Mouse (Mus musculus): ENCODE measurements at regions not wholly inside any gene's neighbourhood (a gene's known extent, or its start where the extent isn't known, plus 50 kb on each side); places are given as distances from the start of the nearest gene placed in this dataset.
A peak's percentile ranks its signal among the peaks of the same experiment; 100 is the strongest.

DNA sequence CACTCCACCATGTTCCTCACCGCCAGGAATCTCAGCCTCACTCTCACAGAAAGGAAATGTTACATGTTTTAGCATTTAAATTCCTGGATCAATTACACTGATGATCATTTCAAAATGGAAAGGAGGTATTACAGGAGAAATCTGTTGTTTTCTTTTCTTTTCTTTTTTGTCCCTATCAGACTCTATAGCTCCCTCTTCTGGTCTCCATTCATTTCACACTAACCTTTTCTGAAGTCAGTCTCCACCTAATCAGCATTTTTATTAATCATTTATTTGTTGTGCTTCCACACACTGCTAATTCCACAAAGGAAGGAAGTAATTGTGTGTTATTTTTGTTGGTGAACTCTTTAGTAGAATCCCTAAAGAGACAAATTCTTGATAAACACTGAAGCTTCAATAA is 130.5 kb upstream of the Car10 start:
- no peak for DNase-seq

DNA sequence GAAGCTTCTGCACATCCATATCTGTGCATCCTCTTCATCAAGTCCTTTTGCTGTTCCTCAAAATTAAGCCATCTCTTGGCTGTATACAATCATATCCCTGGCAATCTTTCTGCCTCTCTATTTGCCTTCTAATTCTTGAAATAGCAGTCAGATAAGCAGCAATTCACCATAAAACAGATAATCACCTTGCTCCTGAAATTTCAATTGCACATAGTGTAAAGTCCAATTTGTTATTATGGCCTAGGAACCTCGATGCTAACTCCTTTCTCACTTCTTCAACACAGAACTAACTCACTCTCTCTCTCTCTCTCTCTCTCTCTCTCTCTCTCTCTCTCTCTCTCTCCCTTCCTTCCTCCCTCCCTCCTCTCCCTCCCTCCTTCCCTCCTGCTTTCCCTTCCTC is 98.2 kb upstream of the Car10 start:
- no peak for DNase-seq

DNA sequence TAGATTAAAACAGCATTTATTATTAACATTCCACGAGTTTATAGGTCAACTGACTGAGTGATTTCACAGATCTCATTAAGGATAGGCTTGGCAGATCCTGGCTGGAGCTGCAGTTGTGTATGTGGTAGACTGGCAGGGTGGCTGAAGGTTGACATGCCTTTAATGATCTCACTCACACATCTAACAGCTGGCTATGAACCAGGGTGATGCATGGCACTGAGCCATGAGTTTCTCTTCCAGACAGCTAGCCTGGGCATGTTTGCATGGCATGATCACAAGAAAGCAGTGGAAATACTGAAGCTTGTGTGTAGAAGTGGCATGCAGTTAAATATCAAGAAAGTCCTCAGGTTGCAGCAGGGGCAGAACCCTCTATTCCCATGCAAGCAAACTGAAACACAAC is 91.8 kb upstream of the Car10 start:
- DNase-seq = no peak

DNA sequence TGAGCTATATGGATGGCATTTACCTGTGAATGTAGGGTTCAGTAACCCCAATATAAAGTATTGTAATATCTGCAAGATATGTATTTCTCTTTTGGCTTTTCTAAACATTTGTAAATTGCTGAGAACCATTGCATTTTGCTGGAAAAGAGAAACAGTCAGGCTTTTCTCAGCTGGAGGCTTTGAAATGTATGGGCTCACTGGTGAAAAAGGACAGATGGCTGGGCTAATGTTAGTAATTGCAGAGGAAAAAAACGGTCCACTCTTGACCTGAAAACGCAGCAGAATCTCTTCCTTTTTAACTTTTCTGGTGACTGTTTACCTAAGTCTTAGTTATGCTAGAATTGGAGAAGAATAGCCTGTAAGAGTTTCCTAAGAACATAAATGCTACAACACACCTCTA is 71.8 kb upstream of the Car10 start:
- peak in 1 of 2 experiments; percentile 19 for DNase-seq

DNA sequence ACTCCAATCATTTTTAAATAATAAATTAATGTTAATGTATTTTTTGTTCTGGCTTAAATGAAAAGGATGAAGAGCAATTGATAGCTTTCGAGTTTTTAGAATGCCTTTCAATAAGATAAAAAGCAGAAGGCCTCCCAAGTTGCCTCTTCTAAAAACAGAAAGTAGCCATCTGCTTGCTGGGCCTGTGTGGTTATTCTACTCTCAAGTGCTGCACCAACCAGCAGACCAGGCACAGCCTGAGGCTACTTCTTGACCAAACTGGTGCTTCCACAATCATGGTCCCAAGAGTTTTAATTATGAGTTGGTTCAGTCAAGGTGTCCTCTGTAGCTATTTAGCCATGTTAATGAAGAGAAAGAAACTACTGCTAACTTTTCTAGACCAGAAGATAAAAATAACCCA is 62.3 kb upstream of the Car10 start:
- no peak for DNase-seq

DNA sequence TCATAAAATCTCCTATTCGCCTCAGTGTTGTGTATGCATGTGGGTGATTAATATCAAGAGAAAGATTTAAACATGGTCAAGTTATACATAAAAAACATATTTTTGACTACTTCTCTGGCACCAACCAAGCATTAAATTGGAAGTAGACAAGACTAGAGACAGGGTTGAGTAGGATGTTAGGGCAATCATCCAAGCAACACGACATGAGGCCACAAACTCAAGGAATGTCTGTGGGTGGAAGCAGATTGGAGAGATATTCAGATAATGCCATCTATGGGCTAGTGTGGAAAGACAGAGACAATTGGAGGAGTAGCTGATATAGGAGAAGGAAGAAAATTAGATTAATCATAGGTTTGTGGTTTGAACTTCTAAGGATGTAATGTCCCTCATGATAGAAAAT is 60.0 kb upstream of the Car10 start:
- no peak for DNase-seq

DNA sequence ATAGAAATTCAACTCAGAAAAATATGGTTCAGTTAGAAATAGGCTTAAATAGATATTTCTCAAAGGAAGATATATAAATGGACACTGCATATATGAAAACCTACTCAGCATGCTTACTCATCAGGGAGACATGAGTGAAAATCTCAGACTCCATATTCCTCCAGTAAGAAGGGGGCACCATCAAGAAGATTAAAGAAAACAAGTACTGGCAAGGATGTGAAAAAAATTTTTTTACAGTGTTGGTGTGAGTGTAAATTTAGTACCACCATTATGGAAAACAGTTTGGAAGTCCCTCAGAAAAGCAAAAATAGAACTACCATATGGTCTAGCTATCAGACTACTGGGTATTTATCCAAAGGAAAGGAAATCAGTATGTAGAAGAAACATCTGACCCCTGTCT is 58.5 kb upstream of the Car10 start:
- no peak for DNase-seq

DNA sequence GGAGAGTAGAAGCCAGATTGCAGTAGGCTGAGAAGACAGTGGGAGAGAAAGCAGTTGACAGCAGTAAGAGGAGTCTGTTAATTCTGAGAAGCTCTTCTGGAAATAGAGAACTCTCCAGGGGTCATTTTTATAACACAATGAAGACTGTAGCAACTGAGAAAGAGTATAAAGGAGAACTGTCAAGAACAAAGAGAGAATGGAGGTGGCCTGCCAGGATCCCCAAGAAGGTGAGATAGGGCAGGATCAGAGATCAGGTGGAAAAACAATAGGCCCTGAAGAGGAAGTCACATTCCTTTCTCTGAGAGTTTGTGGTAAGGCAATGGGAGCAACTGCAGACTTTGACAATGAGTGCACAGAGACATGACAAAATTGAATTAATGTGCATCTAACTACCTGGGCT is 57.0 kb upstream of the Car10 start:
- DNase-seq = no peak

DNA sequence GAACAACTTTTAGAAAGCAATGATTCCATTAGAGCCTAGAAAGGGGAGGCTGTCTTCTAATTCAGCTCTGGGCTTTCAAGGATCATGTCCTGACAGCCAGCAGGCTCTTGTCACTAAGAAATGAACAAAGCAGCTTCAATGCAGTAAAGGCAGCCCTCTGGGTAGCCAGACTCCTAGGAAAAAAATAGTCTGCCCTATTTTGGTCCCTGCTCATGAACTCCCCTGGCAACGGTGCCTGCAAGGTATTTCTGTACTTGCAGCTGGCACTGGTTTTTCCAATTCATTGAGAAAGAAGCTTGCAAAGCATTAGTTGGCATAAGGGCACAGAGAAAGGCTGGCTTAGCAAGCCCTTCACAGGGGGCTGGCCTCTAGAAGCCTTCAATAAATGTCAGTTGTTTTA is 52.8 kb upstream of the Car10 start:
- DNase-seq = peak in 1 of 2 experiments; percentile 3

Data from cerebellum, postnatal 36 days (tissue).